Mouse (Mus musculus): ENCODE results near the gene Gpr18.

DNA sequence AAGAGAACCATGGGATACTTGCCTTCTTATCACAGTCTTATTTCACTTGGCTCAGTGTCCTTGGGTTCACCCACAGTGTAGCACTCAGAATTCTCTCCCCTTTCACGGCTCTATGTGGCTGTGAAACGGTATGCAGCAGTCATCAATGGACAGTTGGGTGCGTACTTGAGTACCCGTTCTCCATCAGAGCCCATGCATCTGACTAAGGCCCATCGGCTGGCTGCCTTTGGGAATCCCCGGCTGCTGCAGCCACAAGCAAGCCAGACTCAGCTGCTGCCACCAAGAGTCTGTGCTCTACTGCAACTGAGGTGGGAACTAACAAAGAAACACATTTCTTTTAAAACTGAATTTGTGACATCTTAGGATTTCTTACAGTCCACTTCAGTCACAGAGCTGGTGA, 14.1 kb downstream of the Gpr18 start:
- TF ChIP-seq CTCF (IDR thresholded peaks at IDR 0.05; ENCODE audit: insufficient read depth, low read length) (no peak), POLR2A (IDR thresholded peaks at IDR 0.05; ENCODE audit: borderline replicate concordance, extremely low read depth, low read depth, low read length) (no peak)
